Mouse (Mus musculus): ENCODE results near the gene Cops4. TPM values are rescaled to one million over a fixed set of nuclear protein-coding genes. Genes with fewer than 3 reads are reported as not detected.

The Cops4 gene
- polyA plus RNA-seq, 1 experiment from 2014 or later: 183 TPM

GRCm38 (mm10) chr5:100523331-100523730 lies 5.2 kb downstream of the Cops4 start:
- Histone ChIP-seq H3K27me3 (replicated peaks; ENCODE audit: control insufficient read depth, insufficient read depth, low read length) (no peaks in the 10 kb centered on the region), H3K9ac (ENCODE audit: low read length) (no peak overlapping the region), H3K4me3 (ENCODE audit: low read depth, low read length) (no peak overlapping the region), H3K36me3 (ENCODE audit: control insufficient read depth, insufficient read depth, low read length) (peaks cover 20% of the 10 kb centered on the region), H3K27ac (ENCODE audit: low read depth) (no peak overlapping the region), H3K4me2 (ENCODE audit: low read length) (no peak overlapping the region), H3K4me1 (replicated peaks; ENCODE audit: control insufficient read depth, insufficient read depth, low read length) (peaks cover 14% of the 10 kb centered on the region; the same call in 1 of the 2 replicates), H3K9me3 (ENCODE audit: control insufficient read depth, low read length) (no peaks in the 10 kb centered on the region)
- WGBS: 100% methylated on average over 1 of the region's 1 CpGs
- ATAC-seq (replicated peaks; ENCODE audit: low FRiP score, low TSS enrichment, low read depth) (no peak), DNase-seq (ENCODE audit: low spot score) (no peak)

DNA sequence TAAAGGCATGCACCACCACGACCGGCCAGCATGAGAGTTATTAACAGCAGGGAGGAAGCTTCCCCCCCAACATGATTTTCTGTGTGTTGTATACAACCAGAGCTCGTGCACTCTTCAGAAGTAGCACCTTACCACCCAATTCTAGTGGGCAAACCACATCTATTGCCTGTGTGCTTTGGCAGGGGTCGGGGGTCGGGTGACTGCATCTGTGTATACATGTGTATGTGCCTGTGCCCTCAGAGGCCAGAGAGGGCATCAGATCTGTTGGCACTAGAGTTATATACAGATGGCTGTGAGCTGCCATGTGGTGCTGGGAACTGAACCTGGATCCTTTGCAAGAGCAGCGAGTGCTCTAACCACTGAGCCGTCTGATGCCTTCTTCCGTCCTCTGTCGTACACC lies 6.8 kb downstream of the Cops4 start:
- Histone ChIP-seq H3K4me2 (ENCODE audit: low read length) (no peak overlapping the region), H3K36me3 (ENCODE audit: control insufficient read depth, insufficient read depth, low read length) (peaks cover 36% of the 10 kb centered on the region), H3K9ac (ENCODE audit: low read length) (no peak overlapping the region), H3K27me3 (replicated peaks; ENCODE audit: control insufficient read depth, insufficient read depth, low read length) (no peaks in the 10 kb centered on the region), H3K4me3 (ENCODE audit: low read depth, low read length) (no peak overlapping the region), H3K4me1 (replicated peaks; ENCODE audit: control insufficient read depth, insufficient read depth, low read length) (peaks cover 7% of the 10 kb centered on the region; the same call in 1 of the 2 replicates), H3K27ac (ENCODE audit: low read depth) (no peak overlapping the region), H3K9me3 (ENCODE audit: control insufficient read depth, low read length) (no peaks in the 10 kb centered on the region)
- DNase-seq (ENCODE audit: low spot score): no peak
- ATAC-seq (replicated peaks; ENCODE audit: low FRiP score, low TSS enrichment, low read depth): no peak
- 91% methylated on average over 9 of the region's 9 CpGs for WGBS

DNA sequence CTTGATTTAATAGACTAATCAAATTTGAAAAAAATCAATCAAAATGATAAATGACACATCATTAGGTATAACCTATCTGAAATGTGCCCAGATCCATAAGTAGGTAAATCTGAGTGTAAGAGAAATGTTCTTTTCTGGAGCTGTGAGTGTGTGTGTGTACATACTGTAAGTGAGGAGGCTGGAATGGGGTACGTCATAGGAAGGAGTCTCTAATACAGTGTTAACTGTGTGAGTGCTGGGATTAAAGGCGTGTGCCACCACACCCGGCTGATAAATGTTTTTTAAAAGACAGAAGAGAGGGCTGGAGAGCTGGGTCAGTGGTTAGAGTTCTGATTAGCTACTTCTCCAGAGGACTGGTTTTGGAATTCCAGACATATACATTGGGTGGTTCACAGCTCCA lies 7.5 kb downstream of the Cops4 start:
- no peaks in the 10 kb centered on the region for H3K9me3 ChIP-seq (ENCODE audit: control insufficient read depth, low read length)
- no peak for ATAC-seq (replicated peaks; ENCODE audit: low FRiP score, low TSS enrichment, low read depth)
- WGBS: 73% methylated on average over 3 of the region's 3 CpGs
- no peak overlapping the region for H3K9ac ChIP-seq (ENCODE audit: low read length)
- no peak for DNase-seq (ENCODE audit: low spot score)
- no peaks in the 10 kb centered on the region for H3K4me1 ChIP-seq (replicated peaks; ENCODE audit: control insufficient read depth, insufficient read depth, low read length)
- no peak overlapping the region for H3K4me3 ChIP-seq (ENCODE audit: low read depth, low read length)
- no peak overlapping the region for H3K27ac ChIP-seq (ENCODE audit: low read depth)
- H3K4me2 ChIP-seq (ENCODE audit: low read length): no peak overlapping the region
- peaks cover 43% of the 10 kb centered on the region for H3K36me3 ChIP-seq (ENCODE audit: control insufficient read depth, insufficient read depth, low read length)
- H3K27me3 ChIP-seq (replicated peaks; ENCODE audit: control insufficient read depth, insufficient read depth, low read length): no peaks in the 10 kb centered on the region

GRCm38 (mm10) chr5:100526164-100526563 lies 8.1 kb downstream of the Cops4 start:
- DNase-seq (ENCODE audit: low spot score): no peak

DNA sequence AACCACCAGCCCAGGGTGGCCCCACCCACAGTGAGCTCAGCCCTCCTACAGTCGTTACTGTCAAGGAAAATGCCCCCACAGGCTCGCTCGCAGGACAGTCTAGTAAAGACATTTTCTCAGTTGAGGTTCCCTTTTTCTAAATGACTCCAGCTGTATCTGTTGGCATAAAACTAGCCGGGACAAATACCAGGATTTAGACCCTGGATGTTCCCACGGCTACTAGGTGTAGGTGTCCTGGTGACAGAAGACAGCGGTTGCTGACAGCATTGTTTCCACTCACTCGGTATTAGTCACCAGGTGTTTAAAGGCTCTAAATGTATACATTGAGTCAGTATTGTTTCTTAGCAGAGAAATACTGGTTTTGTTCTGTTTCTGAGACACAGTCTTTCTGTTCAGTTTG lies 17.7 kb downstream of the Cops4 start:
- H3K27ac ChIP-seq (ENCODE audit: low read depth): no peak overlapping the region
- H3K4me1 ChIP-seq (replicated peaks; ENCODE audit: control insufficient read depth, insufficient read depth, low read length): no peaks in the 10 kb centered on the region
- H3K36me3 ChIP-seq (ENCODE audit: control insufficient read depth, insufficient read depth, low read length): peaks cover 78% of the 10 kb centered on the region

More at GRCm38 (mm10) chr5:100526164-100526563, 8.1 kb downstream of the Cops4 start:
- no peaks in the 10 kb centered on the region for H3K4me1 ChIP-seq (replicated peaks; ENCODE audit: control insufficient read depth, insufficient read depth, low read length)
- no peak overlapping the region for H3K4me3 ChIP-seq (ENCODE audit: low read depth, low read length)
- H3K36me3 ChIP-seq (ENCODE audit: control insufficient read depth, insufficient read depth, low read length): peaks cover 48% of the 10 kb centered on the region
- no peaks in the 10 kb centered on the region for H3K9me3 ChIP-seq (ENCODE audit: control insufficient read depth, low read length)
- H3K4me2 ChIP-seq (ENCODE audit: low read length): no peak overlapping the region
- H3K27me3 ChIP-seq (replicated peaks; ENCODE audit: control insufficient read depth, insufficient read depth, low read length): no peaks in the 10 kb centered on the region
- 74% methylated on average over 7 of the region's 7 CpGs for WGBS
- ATAC-seq (replicated peaks; ENCODE audit: low FRiP score, low TSS enrichment, low read depth): no peak
- H3K27ac ChIP-seq (ENCODE audit: low read depth): no peak overlapping the region
- H3K9ac ChIP-seq (ENCODE audit: low read length): no peak overlapping the region

DNA sequence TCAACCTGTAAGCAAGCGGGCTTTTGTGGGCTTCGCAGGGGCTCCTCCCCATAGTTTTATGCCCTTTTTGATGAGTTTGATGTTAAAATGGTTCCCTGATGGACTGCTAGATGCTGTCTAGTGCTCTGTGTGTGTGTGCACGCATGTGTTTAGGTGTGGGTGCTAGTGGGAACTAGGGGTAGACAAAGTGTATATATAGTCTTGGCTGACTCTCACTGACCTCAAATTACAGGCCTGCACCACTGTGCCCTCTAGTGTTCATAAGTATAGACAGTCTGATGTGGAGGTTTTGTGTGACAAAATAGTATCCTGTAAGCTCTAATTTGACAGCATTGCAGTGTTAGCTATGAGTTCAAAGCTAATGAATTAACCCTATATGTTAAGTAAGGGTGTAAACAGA lies 18.5 kb downstream of the Cops4 start:
- no peak overlapping the region for H3K4me3 ChIP-seq (ENCODE audit: low read depth, low read length)
- DNase-seq (ENCODE audit: low spot score): peak; percentile 55
- no peaks in the 10 kb centered on the region for H3K4me1 ChIP-seq (replicated peaks; ENCODE audit: control insufficient read depth, insufficient read depth, low read length)
- no peaks in the 10 kb centered on the region for H3K27me3 ChIP-seq (replicated peaks; ENCODE audit: control insufficient read depth, insufficient read depth, low read length)
- no peak overlapping the region for H3K27ac ChIP-seq (ENCODE audit: low read depth)
- H3K36me3 ChIP-seq (ENCODE audit: control insufficient read depth, insufficient read depth, low read length): peaks cover 78% of the 10 kb centered on the region
- 86% methylated on average over 3 of the region's 3 CpGs for WGBS
- ATAC-seq (replicated peaks; ENCODE audit: low FRiP score, low TSS enrichment, low read depth): no peak
- no peak overlapping the region for H3K4me2 ChIP-seq (ENCODE audit: low read length)
- H3K9ac ChIP-seq (ENCODE audit: low read length): no peak overlapping the region
- H3K9me3 ChIP-seq (ENCODE audit: control insufficient read depth, low read length): no peaks in the 10 kb centered on the region

More for the DNA sequence above, 17.7 kb downstream of the Cops4 start:
- H3K4me3 ChIP-seq (ENCODE audit: low read depth, low read length): no peak overlapping the region
- no peak for ATAC-seq (replicated peaks; ENCODE audit: low FRiP score, low TSS enrichment, low read depth)
- no peaks in the 10 kb centered on the region for H3K9me3 ChIP-seq (ENCODE audit: control insufficient read depth, low read length)
- WGBS: 79% methylated on average over 7 of the region's 7 CpGs
- H3K27me3 ChIP-seq (replicated peaks; ENCODE audit: control insufficient read depth, insufficient read depth, low read length): no peaks in the 10 kb centered on the region
- H3K4me2 ChIP-seq (ENCODE audit: low read length): no peak overlapping the region
- peak; percentile 29 for DNase-seq (ENCODE audit: low spot score)
- no peak overlapping the region for H3K9ac ChIP-seq (ENCODE audit: low read length)

DNA sequence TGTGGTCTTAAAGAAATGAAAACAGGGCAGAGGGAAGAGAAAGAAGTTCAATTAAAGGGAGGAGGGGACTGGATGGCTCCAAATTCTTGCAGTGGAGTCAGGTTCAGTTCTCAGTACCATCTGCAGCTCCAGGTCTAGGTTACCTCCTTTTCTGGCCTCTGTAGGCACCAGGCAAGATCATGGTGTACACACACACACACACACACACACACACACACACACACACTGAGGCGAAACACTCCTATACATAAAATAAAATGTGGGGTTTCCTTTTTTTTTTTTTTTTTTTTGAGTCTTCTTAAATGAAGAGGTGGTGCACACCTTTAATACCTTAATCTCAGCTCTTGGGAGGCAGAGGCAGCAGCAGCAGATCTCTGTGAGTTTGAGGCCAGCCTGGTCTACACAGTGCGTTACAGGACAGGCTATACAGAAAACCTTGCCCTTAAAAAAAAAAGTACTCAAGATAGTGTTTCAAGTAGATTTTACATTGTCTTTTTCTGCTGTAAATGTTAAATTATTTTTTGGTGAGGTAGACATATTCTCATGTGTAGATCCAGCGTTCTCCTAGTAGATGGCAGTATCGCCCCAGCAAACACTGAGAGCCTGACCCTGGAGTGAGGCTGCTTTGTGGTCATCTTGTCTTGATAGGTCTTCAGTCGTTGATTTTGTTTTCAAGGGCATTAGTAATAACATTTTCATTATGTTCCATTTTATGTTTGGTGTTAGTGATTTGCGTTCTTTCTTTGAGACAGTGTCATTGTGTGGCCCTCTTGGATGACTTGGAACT lies 28.4 kb downstream of the Cops4 start:
- no peak overlapping the region for H3K4me2 ChIP-seq (ENCODE audit: low read length)
- H3K4me1 ChIP-seq (replicated peaks; ENCODE audit: control insufficient read depth, insufficient read depth, low read length): peaks cover 2% of the 10 kb centered on the region; the same call in 1 of the 2 replicates
- peak; percentile 51 for DNase-seq (ENCODE audit: low spot score)

DNA sequence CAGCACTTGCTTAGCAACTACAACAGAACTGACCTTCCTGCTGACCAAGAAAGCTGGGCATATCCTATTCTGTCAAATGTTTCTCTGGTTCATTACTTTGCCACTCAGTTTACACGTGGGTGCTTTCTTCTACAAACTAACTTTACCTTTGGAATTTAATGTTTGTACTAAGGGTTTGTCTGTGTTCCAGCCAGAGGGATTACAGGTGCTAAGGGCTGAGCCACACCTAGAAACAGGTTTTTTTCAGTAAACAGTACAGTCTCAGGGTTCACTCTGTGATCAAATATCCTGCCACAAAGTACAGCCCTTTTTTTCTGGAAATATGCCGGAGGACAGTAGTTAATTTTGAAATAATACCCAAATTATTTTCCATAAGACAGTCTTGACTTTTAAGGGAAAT lies 30.1 kb downstream of the Cops4 start:
- ATAC-seq (replicated peaks; ENCODE audit: low FRiP score, low TSS enrichment, low read depth): peak; percentile 71; the same call in 1 of the 2 replicates
- no peak for DNase-seq (ENCODE audit: low spot score)
- H3K4me2 ChIP-seq (ENCODE audit: low read length): no peak overlapping the region
- H3K4me3 ChIP-seq (ENCODE audit: low read depth, low read length): no peak overlapping the region
- no peaks in the 10 kb centered on the region for H3K27me3 ChIP-seq (replicated peaks; ENCODE audit: control insufficient read depth, insufficient read depth, low read length)
- no peaks in the 10 kb centered on the region for H3K9me3 ChIP-seq (ENCODE audit: control insufficient read depth, low read length)
- H3K27ac ChIP-seq (ENCODE audit: low read depth): no peak overlapping the region
- peaks cover 61% of the 10 kb centered on the region for H3K36me3 ChIP-seq (ENCODE audit: control insufficient read depth, insufficient read depth, low read length)
- 64% methylated on average over 2 of the region's 2 CpGs for WGBS
- H3K4me1 ChIP-seq (replicated peaks; ENCODE audit: control insufficient read depth, insufficient read depth, low read length): peaks cover 2% of the 10 kb centered on the region; the same call in 1 of the 2 replicates
- H3K9ac ChIP-seq (ENCODE audit: low read length): no peak overlapping the region

More for the DNA sequence above, 28.4 kb downstream of the Cops4 start:
- ATAC-seq (replicated peaks; ENCODE audit: low FRiP score, low TSS enrichment, low read depth): no peak
- 85% methylated on average over 6 of the region's 6 CpGs for WGBS
- no peak overlapping the region for H3K4me3 ChIP-seq (ENCODE audit: low read depth, low read length)
- no peaks in the 10 kb centered on the region for H3K27me3 ChIP-seq (replicated peaks; ENCODE audit: control insufficient read depth, insufficient read depth, low read length)
- H3K9me3 ChIP-seq (ENCODE audit: control insufficient read depth, low read length): no peaks in the 10 kb centered on the region
- peaks cover 76% of the 10 kb centered on the region for H3K36me3 ChIP-seq (ENCODE audit: control insufficient read depth, insufficient read depth, low read length)
- H3K9ac ChIP-seq (ENCODE audit: low read length): no peak overlapping the region
- no peak overlapping the region for H3K27ac ChIP-seq (ENCODE audit: low read depth)

GRCm38 (mm10) chr5:100549311-100549710 lies 31.2 kb downstream of the Cops4 start:
- ATAC-seq (replicated peaks; ENCODE audit: low FRiP score, low TSS enrichment, low read depth): no peak
- DNase-seq (ENCODE audit: low spot score): no peak
- peaks cover 50% of the 10 kb centered on the region for H3K36me3 ChIP-seq (ENCODE audit: control insufficient read depth, insufficient read depth, low read length)
- 93% methylated on average over 4 of the region's 4 CpGs for WGBS
- no peak overlapping the region for H3K27ac ChIP-seq (ENCODE audit: low read depth)
- H3K9me3 ChIP-seq (ENCODE audit: control insufficient read depth, low read length): no peaks in the 10 kb centered on the region
- H3K9ac ChIP-seq (ENCODE audit: low read length): no peak overlapping the region
- peaks cover 2% of the 10 kb centered on the region; the same call in 1 of the 2 replicates for H3K4me1 ChIP-seq (replicated peaks; ENCODE audit: control insufficient read depth, insufficient read depth, low read length)
- H3K4me3 ChIP-seq (ENCODE audit: low read depth, low read length): no peak overlapping the region
- H3K4me2 ChIP-seq (ENCODE audit: low read length): no peak overlapping the region
- H3K27me3 ChIP-seq (replicated peaks; ENCODE audit: control insufficient read depth, insufficient read depth, low read length): no peaks in the 10 kb centered on the region
